42 mouse cellular contexts compared by ENCODE assay signal in genomic region chr6:24907824-24908223, GRCm38 (mm10). TPM values are rescaled to one million over a fixed set of nuclear protein-coding genes. Genes with fewer than 3 reads are reported as not detected.
"Had no signal": no experiment of that assay in that cellular context is flagged by ENCODE, and none has a peak within 500 bp of the region (broad histone marks: within the 10 kb centered on the region; RNA-seq: fewer than 3 reads in every experiment).

No protein-coding gene starts in this region.

- ATAC-seq: hindbrain, embryonic 16.5 days; hindbrain, postnatal 0 days; inflammation-experienced regulatory T-cells, adult 6 months; intestine, embryonic 15.5 days; intestine, embryonic 16.5 days had no signal

- H3K36me3 ChIP-seq: heart, embryonic 10.5 days; heart, embryonic 12.5 days; heart, embryonic 13.5 days; heart, embryonic 15.5 days; hindbrain, embryonic 10.5 days; hindbrain, embryonic 12.5 days; hindbrain, embryonic 13.5 days; hindbrain, embryonic 15.5 days; intestine, embryonic 15.5 days; kidney, embryonic 15.5 days had no signal

- H3K27me3 ChIP-seq: heart, embryonic 12.5 days; heart, embryonic 13.5 days; heart, embryonic 15.5 days; hindbrain, embryonic 12.5 days; hindbrain, embryonic 13.5 days; hindbrain, embryonic 15.5 days; intestine, embryonic 15.5 days; kidney, embryonic 15.5 days had no signal

- H3K9ac ChIP-seq: heart, embryonic 12.5 days; heart, embryonic 13.5 days; heart, embryonic 15.5 days; hindbrain, embryonic 12.5 days; hindbrain, embryonic 13.5 days; hindbrain, embryonic 14.5 days; hindbrain, embryonic 15.5 days; intestine, embryonic 15.5 days; kidney, embryonic 15.5 days had no signal

- H3K4me2 ChIP-seq: heart, embryonic 11.5 days; heart, embryonic 12.5 days; heart, embryonic 13.5 days; heart, embryonic 15.5 days; hindbrain, embryonic 12.5 days; hindbrain, embryonic 13.5 days; hindbrain, embryonic 14.5 days; hindbrain, embryonic 15.5 days; intestine, embryonic 15.5 days; kidney, embryonic 15.5 days had no signal

- H3K4me3 ChIP-seq: heart, embryonic 10.5 days; heart, embryonic 12.5 days; heart, embryonic 13.5 days; heart, embryonic 15.5 days; hindbrain, embryonic 10.5 days; hindbrain, embryonic 12.5 days; hindbrain, embryonic 13.5 days; hindbrain, embryonic 15.5 days; intestine, embryonic 15.5 days; kidney, embryonic 15.5 days; layer of hippocampus, adult 2 months had no signal

- H3K4me1 ChIP-seq: heart, embryonic 10.5 days; heart, embryonic 12.5 days; heart, embryonic 13.5 days; heart, embryonic 15.5 days; hindbrain, embryonic 10.5 days; hindbrain, embryonic 12.5 days; hindbrain, embryonic 13.5 days; hindbrain, embryonic 15.5 days; intestine, embryonic 15.5 days; kidney, embryonic 15.5 days had no signal

- DNase-seq: heart, postnatal 10 days; heart, postnatal 14 days; heart, postnatal 36 days; heart, postnatal 4 days; kidney, adult 11 months; kidney, adult 18-20 months; kidney, adult 2 months; kidney, adult 8-10 months; kidney, adult 9 months; kidney, postnatal 10 days; kidney, postnatal 14 days; kidney, postnatal 25 days; kidney, postnatal 36 days; kidney, postnatal 4 days; layer of hippocampus, adult 9-11 months; layer of hippocampus, postnatal 36 days had no signal

- H3K27ac ChIP-seq: heart, embryonic 10.5 days; heart, embryonic 13.5 days; heart, embryonic 15.5 days; hindbrain, embryonic 10.5 days; hindbrain, embryonic 12.5 days; hindbrain, embryonic 13.5 days; hindbrain, embryonic 14.5 days; hindbrain, embryonic 15.5 days; hindbrain, postnatal 0 days; intestine, embryonic 15.5 days; kidney, embryonic 15.5 days; kidney, postnatal 0 days; layer of hippocampus, adult 2 months had no signal

- H3K9me3 ChIP-seq: heart, embryonic 10.5 days; heart, embryonic 12.5 days; heart, embryonic 13.5 days; heart, embryonic 15.5 days; hindbrain, embryonic 10.5 days; hindbrain, embryonic 12.5 days; hindbrain, embryonic 13.5 days; hindbrain, embryonic 15.5 days; intestine, embryonic 15.5 days; kidney, embryonic 15.5 days had no signal

RNA-seq across cellular contexts. Expression of gene Tmem229a, which starts 48.3 kb away (rescaled TPM):
- polyA plus RNA-seq: heart, embryonic 14.5 days; heart, postnatal 0 days had no signal

RNA-seq across cellular contexts. Expression of gene Hyal5, which starts 50.0 kb away (rescaled TPM):
- polyA plus RNA-seq: heart, embryonic 10.5 days; heart, embryonic 11.5 days; heart, embryonic 12.5 days; heart, embryonic 13.5 days; heart, embryonic 14.5 days; heart, embryonic 15.5 days; heart, embryonic 16.5 days; heart, postnatal 0 days; hindbrain, embryonic 10.5 days; hindbrain, embryonic 11.5 days; hindbrain, embryonic 12.5 days; hindbrain, embryonic 13.5 days; hindbrain, embryonic 14.5 days; hindbrain, embryonic 15.5 days; hindbrain, embryonic 16.5 days; hindbrain, postnatal 0 days; inflammation-experienced regulatory T-cells, adult 6 months; intestine, embryonic 14.5 days; kidney, adult 2 months; kidney, embryonic 14.5 days; kidney, embryonic 15.5 days; kidney, embryonic 16.5 days; kidney, postnatal 0 days; large intestine, adult 2 months had no signal
